Mouse (Mus musculus) thymus, postnatal 25 days (tissue): ENCODE measurements at regions not wholly inside any gene's neighbourhood (a gene's known extent, or its start where the extent isn't known, plus 50 kb on each side); places are given as distances from the start of the nearest gene placed in this dataset.
A peak's percentile ranks its signal among the peaks of the same experiment; 100 is the strongest.
"Not testable (repeated sequence)": the region's sequence is repeated elsewhere in the genome, so short reads cannot be mapped to it uniquely, and the experiment has no call there.

ENCODE experiments used
- DNase-seq: peaks from one replicate; pipeline ENCODE4 v3.0.0; 2022

DNA sequence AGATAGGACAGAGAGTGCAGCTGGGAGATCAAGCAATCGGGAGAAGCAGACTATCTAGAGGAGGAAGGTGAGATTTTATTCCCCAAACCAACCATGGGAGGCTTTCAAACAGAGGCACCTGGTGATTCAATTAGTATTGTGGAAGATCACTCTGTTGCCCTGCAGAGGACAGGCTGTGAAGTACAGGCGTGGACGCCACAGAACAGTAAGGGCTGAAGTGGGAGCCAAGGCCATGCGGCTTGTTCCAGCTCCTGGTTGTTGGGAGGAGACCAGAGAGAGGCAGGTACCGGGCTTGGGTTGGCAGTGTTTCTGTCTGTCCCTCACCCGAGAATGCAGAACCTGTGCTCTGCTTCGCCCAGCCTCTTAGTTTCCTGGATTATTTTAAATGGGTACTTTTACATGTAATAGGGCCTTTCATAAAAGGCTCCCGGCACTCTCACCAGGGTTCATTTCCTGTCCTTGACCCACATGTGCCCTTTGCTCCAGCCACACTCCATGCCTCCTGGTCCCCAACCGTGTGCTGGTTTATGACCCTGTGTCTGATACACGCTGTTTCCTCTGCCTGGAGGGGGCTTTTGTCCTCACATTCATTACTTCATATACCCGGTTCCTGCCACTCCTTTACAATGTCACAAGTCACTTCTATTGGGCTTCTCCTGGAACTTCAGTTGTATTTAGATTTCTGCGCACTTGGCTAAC is 58.3 kb downstream of the Vcpkmt start:
- DNase-seq = no peak

DNA sequence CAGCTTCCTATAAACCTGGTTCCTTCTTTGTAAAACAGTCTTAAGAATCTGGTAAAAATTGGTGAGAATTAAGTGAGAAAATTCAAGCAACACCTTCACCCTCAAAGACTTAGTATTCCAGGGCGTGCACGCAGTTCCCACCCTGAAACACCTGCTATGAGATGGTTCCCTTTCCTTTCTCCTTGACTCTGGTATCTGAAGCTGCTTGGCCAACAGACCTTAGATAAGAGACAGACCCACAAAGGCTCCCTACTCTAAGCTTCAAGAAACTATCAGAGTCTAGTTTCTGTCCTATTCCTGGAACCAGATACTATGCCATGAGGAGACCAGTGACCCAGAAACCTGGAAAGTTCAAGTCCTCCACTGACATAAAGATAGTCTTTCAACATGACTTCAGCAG is 63.0 kb downstream of the Vcpkmt start:
- DNase-seq = no peak

DNA sequence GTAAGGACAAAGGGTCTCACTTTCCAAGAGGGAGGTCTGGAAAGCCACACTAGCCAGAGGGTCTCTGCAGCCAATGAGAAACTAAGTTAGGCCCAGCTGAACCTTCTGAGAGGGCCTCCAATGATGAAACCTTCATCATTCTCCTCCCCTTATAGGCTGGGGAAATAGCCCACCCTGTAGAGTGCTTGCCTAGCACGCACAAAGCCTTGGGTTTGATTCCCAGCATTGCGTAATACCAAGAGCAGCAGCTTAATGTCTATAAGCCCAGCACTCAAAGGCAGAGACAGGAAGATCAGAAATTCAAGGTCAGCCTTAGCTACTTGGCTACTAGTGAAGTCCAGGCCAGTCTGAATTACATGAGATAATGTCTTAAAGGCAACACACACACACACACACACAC is 63.8 kb downstream of the Vcpkmt start:
- no peak for DNase-seq

DNA sequence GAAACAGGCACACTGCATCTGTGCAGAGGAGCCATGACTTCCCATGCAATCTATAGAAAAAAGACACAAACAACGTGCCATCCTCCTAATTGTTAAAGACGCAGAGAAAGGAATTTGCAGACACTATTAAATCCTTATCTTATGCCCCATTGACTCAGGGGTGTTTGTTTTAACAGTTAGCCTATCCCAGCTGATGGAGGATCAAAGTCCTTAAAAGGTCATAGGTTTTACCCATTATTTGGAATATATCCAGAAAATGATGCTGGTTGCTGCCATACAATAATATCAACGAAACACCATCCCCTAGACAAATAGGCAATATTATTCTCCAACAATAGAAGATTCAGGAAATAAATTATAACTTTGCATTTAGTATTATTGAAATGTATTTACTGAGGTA is 65.2 kb downstream of the Vcpkmt start:
- DNase-seq = no peak

DNA sequence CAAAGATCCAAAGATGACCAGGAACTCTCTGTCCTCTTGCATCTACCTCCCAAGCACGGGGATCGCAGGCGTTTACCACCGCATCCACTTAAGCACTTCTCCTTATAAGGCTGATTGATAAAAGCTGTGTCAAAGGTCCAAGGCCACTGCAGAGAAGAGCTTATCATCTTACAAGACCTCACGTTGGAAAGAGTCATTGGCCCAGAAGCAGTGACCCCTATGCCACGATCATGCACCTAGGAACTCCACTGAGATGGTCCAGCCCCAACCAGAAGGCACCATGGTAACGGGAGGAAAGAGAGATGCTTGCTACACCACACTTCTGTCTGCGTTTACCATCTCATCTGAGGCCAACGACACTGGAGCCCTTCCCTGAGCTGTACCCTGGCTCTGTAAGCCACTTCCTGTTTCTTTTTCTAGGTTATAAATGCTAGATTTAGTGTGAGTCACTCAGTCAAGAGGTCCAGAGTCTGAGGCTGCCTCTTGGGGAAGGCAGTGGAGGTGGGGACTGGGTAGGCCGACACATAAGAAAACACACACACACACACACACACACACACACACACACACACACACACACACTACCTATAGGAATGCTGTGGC is 66.4 kb downstream of the Vcpkmt start:
- DNase-seq = peak; percentile 62

DNA sequence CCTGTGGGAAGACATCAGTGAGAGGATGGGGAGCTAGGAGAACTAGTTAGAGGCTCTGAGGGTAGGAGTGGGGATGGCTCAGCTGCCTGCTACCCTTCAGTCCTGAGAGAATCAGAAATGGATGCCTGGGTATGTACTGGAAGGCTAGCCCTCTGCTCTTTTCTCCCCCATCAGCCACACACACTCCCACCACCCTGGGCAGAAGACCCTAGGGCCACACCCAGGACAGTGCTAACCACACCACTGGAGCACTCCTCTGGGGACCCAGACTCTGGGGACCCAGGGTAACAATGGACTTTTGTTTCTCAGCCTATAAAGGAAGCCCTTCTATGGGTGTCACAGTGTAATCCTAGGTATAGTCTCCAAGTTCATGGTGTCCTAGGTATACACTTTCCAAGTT is 67.0 kb downstream of the Vcpkmt start:
- DNase-seq = no peak

DNA sequence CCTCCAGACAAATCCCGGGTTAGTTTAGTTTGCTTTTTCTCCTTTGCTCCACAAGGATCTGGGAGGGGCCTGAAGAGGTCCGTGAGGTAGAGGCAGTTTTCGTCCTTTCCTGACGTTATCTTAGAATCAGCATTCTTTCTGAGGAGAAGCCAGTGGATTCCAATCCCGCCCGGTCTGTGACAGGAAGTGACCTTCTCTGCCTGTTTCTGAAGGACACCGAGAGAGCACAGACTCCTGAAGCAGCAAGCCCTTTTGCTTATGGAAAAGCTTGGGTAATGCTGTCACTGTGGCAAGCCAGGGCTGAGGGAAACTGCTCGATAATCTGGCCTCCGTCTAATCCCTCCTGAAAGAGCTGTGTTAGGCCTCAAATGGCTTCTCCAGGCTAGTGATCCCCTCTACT is 67.7 kb downstream of the Vcpkmt start:
- no peak for DNase-seq

DNA sequence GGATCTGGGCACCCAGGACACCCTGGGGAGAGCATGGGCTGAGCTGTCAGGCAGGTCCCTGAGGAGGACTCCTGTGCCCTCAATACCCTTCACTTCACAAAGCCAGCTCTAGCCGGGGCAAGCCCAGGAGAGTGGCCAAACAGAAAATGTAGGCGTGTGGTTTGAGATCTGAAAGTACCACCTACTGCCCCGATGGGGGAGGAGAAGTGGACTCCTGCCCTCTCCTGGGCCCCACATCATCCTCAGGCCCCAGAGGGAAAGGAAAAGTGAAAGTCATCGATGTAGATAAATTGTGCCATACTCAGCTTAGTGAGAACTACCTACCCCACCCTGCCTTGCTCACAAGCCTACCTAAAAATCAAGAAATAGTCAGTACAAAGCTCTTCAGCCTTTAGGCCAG is 69.7 kb downstream of the Vcpkmt start:
- DNase-seq = no peak

DNA sequence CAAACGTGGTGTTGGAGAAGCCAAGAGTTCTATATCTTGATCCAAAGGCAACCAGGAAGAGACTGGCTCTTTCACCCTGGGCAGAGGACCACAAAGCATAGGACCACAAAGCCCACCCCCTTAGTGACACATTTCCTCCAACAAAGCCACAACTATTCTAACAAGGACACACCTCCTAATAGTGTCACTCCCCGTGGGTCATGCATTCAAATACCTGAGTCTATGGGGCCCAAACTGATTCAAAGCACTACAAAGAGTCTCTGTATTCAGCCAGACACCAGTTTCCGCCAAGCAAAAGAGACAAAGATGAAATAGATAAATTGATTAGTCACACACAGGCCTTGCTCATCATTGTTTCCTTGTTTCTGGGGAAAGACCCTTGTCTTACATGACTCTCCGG is 72.1 kb downstream of the Vcpkmt start:
- no peak for DNase-seq

DNA sequence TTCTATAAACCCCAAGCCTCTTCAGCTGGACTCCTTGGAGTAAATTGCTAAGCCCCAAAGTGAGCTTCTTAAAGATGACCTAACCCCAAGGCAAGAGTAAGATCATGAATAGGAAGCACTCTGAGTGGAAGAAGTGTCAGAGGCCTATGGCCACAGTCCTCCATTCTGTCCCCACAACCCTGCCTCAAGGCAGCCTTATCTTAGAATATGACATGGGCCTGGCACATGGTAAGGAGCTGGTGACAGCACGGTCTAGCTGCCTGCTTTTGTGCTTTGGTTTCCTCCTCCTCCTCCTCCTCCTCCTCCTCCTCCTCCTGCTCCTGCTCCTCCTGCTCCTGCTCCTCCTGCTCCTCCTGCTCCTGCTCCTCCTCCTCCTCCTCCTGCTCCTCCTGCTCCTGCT is 73.6 kb downstream of the Vcpkmt start:
- DNase-seq = not testable (repeated sequence)

DNA sequence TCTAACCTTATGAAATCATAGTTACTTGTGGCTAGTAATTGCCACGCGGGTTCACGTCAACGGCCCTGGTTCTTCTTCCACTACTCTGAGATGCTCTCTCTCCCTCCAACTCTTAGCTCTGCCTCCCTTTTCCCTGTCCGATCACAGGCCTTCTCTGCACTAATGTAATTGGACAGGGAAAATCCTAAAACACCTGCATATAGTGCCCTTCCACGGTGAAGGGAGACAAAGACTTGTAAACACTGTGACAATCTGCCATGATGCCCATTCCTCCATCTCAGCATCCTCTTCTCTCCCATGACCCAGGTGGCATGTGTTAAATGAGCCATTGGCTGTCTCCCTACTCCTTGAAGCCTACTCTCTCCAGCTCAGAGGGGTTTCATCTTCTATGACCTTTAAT is 74.9 kb downstream of the Vcpkmt start:
- no peak for DNase-seq

DNA sequence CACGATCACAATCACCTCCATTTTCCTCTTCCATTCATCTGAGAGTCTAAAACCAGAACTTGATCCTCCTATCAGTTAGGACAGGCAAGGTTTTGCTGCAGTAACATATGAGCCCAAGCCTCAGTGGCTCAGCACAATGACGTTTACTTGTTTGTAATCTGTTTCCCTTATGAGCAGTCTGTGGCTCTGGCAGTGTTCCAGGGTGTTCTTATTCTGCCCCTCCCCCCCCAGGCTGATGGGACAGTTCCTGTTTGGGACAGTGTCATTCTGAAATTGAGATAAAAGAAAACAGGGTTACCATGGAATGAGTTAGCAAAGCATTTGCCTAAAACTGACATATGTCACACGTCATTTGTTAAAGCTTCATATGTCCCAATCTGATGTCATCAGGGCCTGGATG is 75.5 kb downstream of the Vcpkmt start:
- DNase-seq = no peak

DNA sequence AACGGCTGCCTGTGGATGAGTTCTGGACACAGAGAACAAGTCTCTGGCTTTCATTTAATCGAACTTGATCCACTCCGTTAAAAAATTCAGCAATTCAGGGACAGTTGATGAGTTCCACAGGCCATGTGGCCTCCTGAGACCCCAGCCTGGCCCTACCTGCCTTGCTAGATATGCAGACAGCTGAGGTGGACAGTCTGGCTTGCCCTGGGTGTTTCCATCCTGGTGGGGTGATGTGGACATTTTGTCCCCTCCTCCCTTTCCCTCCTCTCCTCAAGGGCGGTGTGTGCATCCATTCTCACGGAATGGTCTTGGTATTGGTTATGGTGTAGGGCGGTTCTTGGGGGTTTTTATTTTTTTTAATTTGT is 80.1 kb downstream of the Vcpkmt start:
- DNase-seq = no peak

DNA sequence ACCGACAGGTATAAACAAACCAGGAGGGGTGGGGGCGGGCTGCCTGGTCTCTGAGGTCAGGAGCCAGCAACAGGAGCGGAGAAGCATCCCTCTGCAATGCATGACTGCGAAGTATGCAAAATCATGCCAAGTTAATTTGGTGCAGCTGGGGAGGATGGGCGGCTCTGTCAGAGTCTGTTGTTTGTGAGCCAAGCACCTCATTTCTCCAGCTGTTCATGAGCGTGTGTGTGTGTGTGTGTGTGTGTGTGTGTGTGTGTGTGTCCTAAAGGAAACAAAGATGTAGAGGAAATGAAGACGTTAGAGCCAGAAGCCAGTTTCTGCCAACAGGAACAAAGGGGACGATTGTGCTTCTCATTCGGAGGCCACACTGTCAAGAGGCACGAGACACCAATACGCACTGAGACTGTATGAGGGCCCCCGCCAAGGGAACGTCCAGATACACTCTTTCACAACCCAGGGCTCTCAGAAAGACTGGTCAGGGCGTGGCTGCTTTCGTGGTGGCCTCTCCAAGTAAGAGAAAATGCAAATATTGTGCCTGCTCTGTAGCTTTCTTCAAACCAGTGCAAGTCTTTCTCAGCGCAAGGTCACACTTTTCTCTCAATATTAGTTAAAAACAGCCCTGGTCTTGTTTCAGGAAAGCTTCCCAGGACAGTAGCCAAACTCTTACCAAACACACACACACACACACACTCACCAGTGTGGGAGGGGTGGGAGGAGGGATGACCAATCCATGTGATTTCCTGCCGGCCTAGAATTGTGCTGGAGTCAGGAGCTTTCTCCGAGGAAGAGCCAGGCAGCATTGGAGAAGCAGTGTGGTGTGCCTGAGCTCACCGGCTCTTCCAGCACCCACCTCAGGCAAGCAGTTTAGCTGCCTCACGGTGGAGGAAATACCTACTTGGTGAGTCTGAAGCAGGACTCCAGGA is 80.8 kb downstream of the Vcpkmt start:
- peak; percentile 76 for DNase-seq

DNA sequence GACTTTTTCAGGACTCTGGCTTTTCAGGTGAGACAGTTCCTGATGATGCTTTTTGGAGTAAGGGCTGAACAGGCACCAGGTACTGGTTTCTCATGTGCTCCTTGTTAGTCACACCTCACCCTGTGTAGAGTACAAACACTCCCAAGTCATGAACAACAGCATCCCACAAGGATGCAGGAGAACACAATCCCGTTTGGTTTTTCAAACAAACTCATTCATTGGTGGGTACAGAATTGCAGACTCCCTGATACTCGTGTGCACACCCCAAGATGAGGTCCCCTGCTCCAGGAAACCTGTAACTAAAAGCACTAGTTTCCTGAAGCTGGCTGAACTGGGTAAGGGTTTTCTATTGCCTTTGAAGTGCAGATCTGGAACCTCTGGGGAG is 81.5 kb downstream of the Vcpkmt start:
- DNase-seq = no peak

DNA sequence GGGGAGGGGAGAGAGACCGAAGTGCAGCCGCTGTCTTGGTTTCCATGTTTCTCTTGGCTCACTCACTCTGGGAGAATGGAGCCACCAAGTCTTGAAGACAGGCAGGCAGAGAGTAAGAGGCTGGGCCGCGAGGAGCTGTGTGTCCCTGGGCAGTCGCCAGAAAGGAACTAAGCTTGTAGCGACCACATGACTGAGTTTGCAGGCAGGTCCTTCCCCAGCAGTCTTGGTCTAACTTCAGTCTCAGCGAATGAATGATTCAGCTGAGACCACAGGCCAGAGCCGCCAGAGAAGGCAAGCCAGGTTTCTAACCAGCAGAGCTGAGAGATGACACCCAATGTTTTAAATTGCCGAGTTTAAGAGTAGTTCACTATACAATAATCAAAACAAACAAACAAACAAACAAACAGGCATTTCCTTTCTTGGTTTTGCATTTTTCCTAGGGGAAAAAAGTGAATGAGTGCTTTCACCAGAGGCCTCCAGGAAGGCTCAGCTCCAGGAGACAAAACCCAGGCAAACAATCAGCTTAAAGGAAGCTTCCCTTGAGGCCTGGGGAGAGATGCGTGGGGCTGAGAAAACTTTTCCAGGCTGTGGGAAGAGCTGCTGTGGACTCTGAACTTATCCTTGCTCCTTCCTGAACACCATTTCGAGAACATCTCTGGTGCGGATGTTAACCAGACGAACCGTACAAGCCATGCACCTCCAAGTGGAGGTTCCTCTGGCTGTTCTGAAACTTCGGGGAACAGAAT is 82.1 kb downstream of the Vcpkmt start:
- DNase-seq = no peak

DNA sequence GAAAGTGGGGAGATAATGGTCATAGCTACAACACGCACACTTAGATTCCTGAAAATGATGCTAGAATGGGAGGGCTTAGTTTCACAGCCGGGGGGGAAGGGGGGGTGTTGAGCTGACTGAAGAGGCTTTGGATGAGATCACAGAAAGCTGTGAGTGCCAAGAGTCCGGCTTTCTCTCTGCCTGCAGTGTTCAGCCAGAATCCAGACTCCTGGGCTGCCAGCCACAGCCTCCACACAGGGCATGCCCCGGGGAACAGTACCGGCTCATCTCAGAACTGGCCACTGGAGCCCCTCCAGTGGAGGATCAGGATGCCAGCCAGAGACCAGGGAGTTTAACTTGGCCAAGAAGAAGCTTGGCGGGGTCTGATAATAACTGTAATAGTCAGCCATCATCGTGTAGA is 85.7 kb downstream of the Vcpkmt start:
- DNase-seq = no peak

DNA sequence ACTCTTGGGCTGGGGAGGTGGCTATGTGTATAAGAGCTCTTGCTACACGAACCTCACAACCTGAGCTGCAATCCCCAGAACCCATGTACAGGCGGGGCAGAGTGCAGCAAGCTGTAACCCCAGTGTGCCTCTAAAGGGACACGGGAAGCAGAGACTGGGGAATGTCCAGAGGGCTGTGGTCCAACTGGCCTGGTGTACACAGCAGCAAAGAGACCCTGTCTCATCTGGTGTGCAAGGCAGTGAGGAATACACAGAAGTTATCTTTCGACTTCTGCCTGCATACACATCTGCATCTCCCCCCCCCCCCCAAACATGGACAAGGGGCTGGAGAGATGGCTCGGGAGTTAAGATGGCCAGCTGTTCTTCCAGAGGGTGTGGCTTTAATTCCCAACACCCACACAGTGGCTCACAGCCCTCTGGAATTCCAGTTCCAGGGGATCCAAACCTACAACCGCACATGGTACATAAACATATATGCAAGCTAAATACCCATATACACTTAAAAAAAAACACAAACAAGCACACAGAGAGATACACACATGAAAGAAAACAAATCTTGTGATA is 86.4 kb downstream of the Vcpkmt start:
- no peak for DNase-seq

DNA sequence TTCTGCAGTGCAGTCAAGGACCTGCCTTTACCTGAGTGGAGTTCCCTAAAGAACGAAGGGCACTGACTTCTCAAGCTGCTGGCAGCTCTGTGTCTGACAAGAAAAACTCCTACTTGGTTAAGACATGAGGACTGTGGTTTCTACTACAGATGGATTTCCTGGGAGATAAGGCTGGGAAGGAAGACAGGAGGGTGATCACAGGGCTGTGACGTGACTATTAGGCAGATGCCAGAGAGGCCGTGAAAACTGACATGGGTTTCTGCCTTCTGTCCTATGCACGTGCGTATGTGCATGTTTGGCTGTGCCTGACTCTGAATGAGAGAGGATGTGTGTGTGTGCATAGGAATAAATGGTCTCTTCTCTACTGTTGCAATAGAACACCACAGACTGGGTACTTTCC is 87.1 kb downstream of the Vcpkmt start:
- DNase-seq = no peak

DNA sequence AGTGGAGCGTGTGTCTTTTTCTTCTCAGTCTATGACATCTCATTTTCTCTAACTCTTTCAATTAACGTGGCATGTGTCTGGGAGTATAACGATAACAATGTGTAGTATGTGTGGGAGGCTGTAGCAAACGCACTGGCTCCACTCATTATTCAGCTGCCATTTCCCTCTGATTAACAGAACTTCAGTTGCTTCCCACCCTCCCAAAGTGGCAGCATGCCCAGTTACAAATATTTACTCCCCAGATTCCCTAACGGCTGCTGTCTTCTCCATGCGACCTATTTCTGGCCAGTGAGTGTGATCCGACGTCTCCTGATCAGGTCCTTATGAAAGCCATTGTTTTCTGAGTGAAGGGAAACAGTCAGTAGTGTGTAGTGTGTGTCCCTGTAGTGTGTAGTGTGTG is 88.2 kb downstream of the Vcpkmt start:
- DNase-seq = no peak

DNA sequence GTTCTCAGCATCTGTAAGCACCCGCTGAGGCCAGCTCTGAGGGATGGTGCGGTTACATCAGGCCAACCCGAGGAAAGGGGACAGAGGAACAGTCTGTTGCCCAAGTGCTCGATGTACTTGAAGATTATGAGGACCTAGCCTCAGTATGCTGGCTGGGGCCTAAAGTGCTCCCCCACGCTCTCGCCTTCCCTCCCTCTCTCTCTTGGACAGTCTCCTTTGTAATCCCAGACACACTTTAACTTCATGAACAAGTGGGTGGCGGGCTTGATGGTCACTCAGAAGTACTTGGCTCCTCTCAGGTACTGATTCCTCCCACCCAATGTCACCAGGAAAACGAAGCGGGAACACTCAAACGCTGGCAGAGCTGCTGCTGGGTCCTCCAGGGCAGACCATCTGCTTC is 93.1 kb downstream of the Vcpkmt start:
- no peak for DNase-seq

DNA sequence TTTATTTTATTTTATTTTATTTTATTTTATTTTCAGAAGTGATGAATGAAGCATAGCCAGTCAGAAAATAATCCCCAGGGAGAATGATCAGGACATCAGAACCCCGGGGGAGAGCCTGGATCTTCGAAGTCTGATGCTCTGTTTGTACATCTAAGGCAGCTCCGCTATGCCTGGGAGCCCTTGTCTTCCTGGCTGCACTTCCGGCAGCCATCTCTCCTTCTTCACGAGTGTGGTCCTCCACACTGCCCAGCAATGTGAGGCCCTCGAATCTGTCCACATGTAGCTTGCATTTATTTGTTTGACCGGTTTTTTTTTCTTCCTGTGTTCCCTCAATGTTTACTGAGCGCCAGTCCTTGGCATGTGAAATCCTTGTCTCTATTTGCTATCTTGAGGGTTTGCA is 95.9 kb downstream of the Vcpkmt start:
- DNase-seq = no peak
